Mouse (Mus musculus): Measurements from ENCODE around the gene Cd300lg.
A peak's percentile ranks its signal among the peaks of the same experiment; 100 is the strongest.

GRCm38 (mm10) chr11:102040138-102040524, 1.2 kb upstream of the Cd300lg start:
- no peak for TF ChIP-seq POLR2A (IDR thresholded peaks at IDR 0.05; ENCODE audit: borderline replicate concordance, extremely low read depth, low read depth, low read length)
- peak; percentile 85 for TF ChIP-seq CTCF (IDR thresholded peaks at IDR 0.05; ENCODE audit: insufficient read depth, low read length)

Measured in lung, adult 2 months (tissue).